Mouse (Mus musculus) lung, embryonic 15.5 days (tissue): ENCODE results near the gene Cdca4. TPM values are rescaled to one million over a fixed set of nuclear protein-coding genes. Genes with fewer than 3 reads are reported as not detected.
A peak's percentile ranks its signal among the peaks of the same experiment; 100 is the strongest.

Source experiments
- ATAC-seq: fragments of 200-750 bp; cut with Nextera tagmentation; 2 replicates; pipeline ENCODE4 v1.8.0; 2017; ENCODE audit warnings: moderate number of reproducible peaks, borderline replicate concordance; ENCODE audit not compliant: low FRiP score, low TSS enrichment; ENCODE audit errors: extremely low read depth
- H3K27ac ChIP-seq: fragments of 300-500 bp; sonication (generic); 2 replicates; pipeline ENCODE4 v1.5.1; 2015; ENCODE audit warnings: moderate library complexity, mild to moderate bottlenecking, inconsistent platforms
- H3K27me3 ChIP-seq: fragments of 300-500 bp; sonication (generic); 2 replicates; pipeline ENCODE4 v1.6.1; 2015; ENCODE audit warnings: inconsistent platforms
- H3K36me3 ChIP-seq: fragments of 300-500 bp; sonication (generic); 2 replicates; pipeline ENCODE4 v1.6.1; 2015; ENCODE audit warnings: inconsistent platforms
- H3K4me1 ChIP-seq: fragments of 300-500 bp; sonication (generic); 2 replicates; pipeline ENCODE4 v1.6.1; 2015; ENCODE audit warnings: inconsistent platforms
- H3K4me2 ChIP-seq: fragments of 300-500 bp; sonication (generic); 2 replicates; pipeline ENCODE4 v1.6.1; 2015; ENCODE audit warnings: inconsistent platforms, mild to moderate bottlenecking, moderate library complexity
- H3K4me3 ChIP-seq: fragments of 300-500 bp; sonication (generic); 2 replicates; pipeline ENCODE4 v1.5.1; 2015; ENCODE audit warnings: mild to moderate bottlenecking, inconsistent platforms
- H3K9ac ChIP-seq: fragments of 300-500 bp; sonication (generic); 2 replicates; pipeline ENCODE4 v1.6.1; 2015; ENCODE audit warnings: inconsistent platforms
- H3K9me3 ChIP-seq: fragments of 300-500 bp; sonication (generic); 2 replicates; pipeline ENCODE4 v1.6.1; 2016; ENCODE audit warnings: inconsistent platforms
- WGBS: fragments of 180-500 bp; shearing (Covaris S2); methylation state at CpG from one replicate; pipeline ENCODE4 v1.1.7; 2015; 5-methylcytosine and 5-hydroxymethylcytosine counted together
- polyA plus RNA-seq: library from polyadenylated mRNA; unstranded; fragments of >200 nt; fragmentation: Nextera tagmentation; extraction: Ambion mirVana; gene quantifications from 2 replicates; pipeline ENCODE4 v1.2.1, GENCODE M21; 2015

Cdca4 gene
- polyA plus RNA-seq, 1 experiment from 2014 or later, result 125 TPM

GRCm38 (mm10) chr12:112794356-112794816, 34.8 kb downstream of the Cdca4 start:
- Histone ChIP-seq H3K4me2 (peak overlapping the region; percentile 21), H3K4me3 (no peak overlapping the region), H3K36me3 (no peaks in the 10 kb centered on the region), H3K27me3 (peaks cover 12% of the 10 kb centered on the region), H3K9me3 (no peaks in the 10 kb centered on the region), H3K4me1 (peaks cover 54% of the 10 kb centered on the region), H3K9ac (no peak overlapping the region), H3K27ac (peak overlapping the region; percentile 44; the same call in 1 of the 2 replicates)
- no peak for ATAC-seq
- WGBS, result 12% methylated on average over 7 of the region's 7 CpGs

- Histone ChIP-seq H3K4me2 (peak overlapping the region; percentile 21; the same call in 1 of the 2 replicates), H3K27me3 (peaks cover 12% of the 10 kb centered on the region), H3K9me3 (no peaks in the 10 kb centered on the region), H3K36me3 (no peaks in the 10 kb centered on the region), H3K4me3 (no peak overlapping the region), H3K4me1 (peaks cover 48% of the 10 kb centered on the region), H3K27ac (no peak overlapping the region), H3K9ac (no peak overlapping the region)
- 54% methylated on average over 13 of the region's 13 CpGs for WGBS
- peak; percentile 44; the same call in 1 of the 2 replicates for ATAC-seq
Observed at GRCm38 (mm10) chr12:112793601-112794355, 35.4 kb downstream of the Cdca4 start.

- Histone ChIP-seq H3K9me3 (no peaks in the 10 kb centered on the region), H3K27ac (no peak overlapping the region), H3K9ac (no peak overlapping the region), H3K4me1 (peaks cover 24% of the 10 kb centered on the region), H3K27me3 (no peaks in the 10 kb centered on the region), H3K4me2 (no peak overlapping the region), H3K36me3 (no peaks in the 10 kb centered on the region), H3K4me3 (no peak overlapping the region)
- WGBS, result 59% methylated on average over 8 of the region's 8 CpGs
- ATAC-seq, result no peak
Observed at GRCm38 (mm10) chr12:112791026-112791425, 38.2 kb downstream of the Cdca4 start.

DNA sequence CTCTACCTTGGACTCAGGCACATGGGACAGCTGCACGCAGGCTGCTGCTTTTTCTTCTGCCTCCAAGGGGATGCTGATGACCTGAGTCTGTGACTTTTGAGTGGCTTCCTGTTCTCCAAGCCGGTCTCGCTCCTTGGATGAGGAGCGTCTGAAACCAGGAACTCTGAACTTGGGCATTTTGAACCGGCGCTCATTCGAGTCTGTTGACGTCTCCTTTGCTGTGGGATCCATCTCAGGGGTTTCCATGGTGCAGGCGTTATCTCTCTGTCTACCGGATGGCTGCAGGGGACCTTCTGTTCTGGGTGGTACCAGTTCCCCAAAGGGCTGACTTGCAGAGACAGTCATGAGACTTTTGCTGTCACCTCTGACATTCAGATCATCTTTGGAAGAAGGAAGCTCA, 54.7 kb downstream of the Cdca4 start:
- Histone ChIP-seq H3K27me3 (no peaks in the 10 kb centered on the region), H3K4me2 (no peak overlapping the region), H3K9ac (no peak overlapping the region), H3K4me3 (no peak overlapping the region), H3K4me1 (no peaks in the 10 kb centered on the region), H3K9me3 (no peaks in the 10 kb centered on the region), H3K27ac (no peak overlapping the region), H3K36me3 (no peaks in the 10 kb centered on the region)
- WGBS, result 89% methylated on average over 10 of the region's 10 CpGs
- no peak for ATAC-seq

DNA sequence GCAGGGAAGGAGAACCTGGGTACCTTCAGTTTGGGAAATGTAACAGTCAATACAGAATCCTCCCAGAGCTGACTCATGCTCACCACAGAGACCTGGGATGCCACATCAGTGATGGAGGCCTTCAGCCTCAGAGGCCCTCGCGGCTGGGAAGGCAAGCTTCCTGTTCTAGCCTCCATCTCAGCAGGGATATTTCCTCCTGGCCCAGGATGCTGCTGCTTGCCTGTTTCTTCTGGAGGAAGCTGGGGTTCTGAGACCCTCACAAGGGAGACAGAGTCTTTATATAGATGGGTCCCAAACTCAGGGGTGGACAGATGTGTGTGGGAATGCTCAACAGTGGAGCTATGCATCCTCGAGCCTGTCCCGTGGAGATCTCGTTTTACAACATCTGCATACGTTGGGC, 55.2 kb downstream of the Cdca4 start:
- H3K4me1 ChIP-seq, result no peaks in the 10 kb centered on the region
- 81% methylated on average over 6 of the region's 6 CpGs for WGBS
- no peak for ATAC-seq
- H3K4me3 ChIP-seq, result no peak overlapping the region
- no peak overlapping the region for H3K9ac ChIP-seq
- no peaks in the 10 kb centered on the region for H3K9me3 ChIP-seq
- H3K27me3 ChIP-seq, result no peaks in the 10 kb centered on the region
- no peak overlapping the region for H3K4me2 ChIP-seq
- H3K27ac ChIP-seq, result no peak overlapping the region
- no peaks in the 10 kb centered on the region for H3K36me3 ChIP-seq

DNA sequence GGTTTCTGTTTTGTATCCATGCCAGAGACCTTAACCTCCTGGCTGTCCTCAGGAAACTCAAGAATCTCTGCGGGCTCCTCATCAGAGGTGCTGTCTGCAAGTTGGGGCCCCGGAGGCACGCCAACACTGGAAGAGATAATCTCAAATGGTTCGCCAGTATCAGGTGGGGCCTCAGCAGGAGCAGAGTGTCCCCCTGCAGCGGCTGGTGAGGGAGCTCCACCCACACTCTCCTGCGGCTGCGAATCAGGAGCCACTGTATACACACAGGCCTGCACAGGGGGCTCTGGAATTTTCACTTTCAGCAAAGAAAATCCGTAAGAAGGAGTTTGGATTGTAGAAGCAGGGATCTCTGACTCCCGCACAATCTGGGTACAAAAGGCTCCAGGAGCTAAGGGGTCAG, 55.9 kb downstream of the Cdca4 start:
- no peak for ATAC-seq
- Histone ChIP-seq H3K4me1 (no peaks in the 10 kb centered on the region), H3K9ac (no peak overlapping the region), H3K4me3 (no peak overlapping the region), H3K9me3 (no peaks in the 10 kb centered on the region), H3K27ac (no peak overlapping the region), H3K27me3 (no peaks in the 10 kb centered on the region), H3K36me3 (no peaks in the 10 kb centered on the region), H3K4me2 (no peak overlapping the region)
- WGBS, result 21% methylated on average over 9 of the region's 9 CpGs

- Histone ChIP-seq H3K4me3 (no peak overlapping the region), H3K27ac (no peak overlapping the region), H3K4me2 (no peak overlapping the region), H3K4me1 (no peaks in the 10 kb centered on the region), H3K9me3 (no peaks in the 10 kb centered on the region), H3K27me3 (no peaks in the 10 kb centered on the region), H3K36me3 (no peaks in the 10 kb centered on the region), H3K9ac (no peak overlapping the region)
- no peak for ATAC-seq
- WGBS, result 88% methylated on average over 14 of the region's 14 CpGs
Observed at GRCm38 (mm10) chr12:112772306-112772705, 56.9 kb downstream of the Cdca4 start.

DNA sequence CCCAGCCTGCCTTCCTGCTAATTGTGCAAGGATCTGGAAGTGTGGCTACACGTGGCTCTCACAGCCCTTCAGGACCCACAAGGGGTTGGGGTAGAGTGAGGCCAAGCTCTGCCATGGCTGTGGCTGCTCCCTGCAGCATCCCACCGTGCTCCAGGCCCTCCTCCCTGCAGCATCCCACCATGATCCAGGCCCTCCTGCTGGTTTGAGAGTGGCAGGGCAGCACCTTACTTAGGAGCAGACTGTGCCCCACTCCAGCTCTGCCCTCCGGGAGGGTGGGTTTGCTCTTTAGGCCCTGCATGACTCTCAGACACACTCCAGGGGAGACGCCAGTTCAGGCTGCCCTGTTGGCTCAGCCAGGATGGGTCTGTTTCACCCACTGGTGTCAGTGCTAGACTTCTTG, 58.8 kb downstream of the Cdca4 start:
- H3K9ac ChIP-seq, result no peak overlapping the region
- no peak overlapping the region for H3K4me3 ChIP-seq
- H3K9me3 ChIP-seq, result no peaks in the 10 kb centered on the region
- 71% methylated on average over 4 of the region's 4 CpGs for WGBS
- no peaks in the 10 kb centered on the region for H3K36me3 ChIP-seq
- H3K27ac ChIP-seq, result no peak overlapping the region
- no peak for ATAC-seq
- H3K27me3 ChIP-seq, result no peaks in the 10 kb centered on the region
- no peak overlapping the region for H3K4me2 ChIP-seq
- H3K4me1 ChIP-seq, result no peaks in the 10 kb centered on the region

Other genes with a start within 250 kb of the Cdca4 start
- gene Inf2, start 240.6 kb downstream of the Cdca4 start, polyA plus RNA-seq, result 3.7 and 4.3 TPM in 2 replicates
- 8.3 and 9.3 TPM in 2 replicates for gene Adssl1, start 209.4 kb downstream of the Cdca4 start, polyA plus RNA-seq
- gene Siva1, start 184.7 kb downstream of the Cdca4 start, polyA plus RNA-seq, result 232 and 246 TPM in 2 replicates
- gene Akt1, start 154.5 kb downstream of the Cdca4 start, polyA plus RNA-seq, result 145 and 157 TPM in 2 replicates
- gene Zbtb42, start 150.6 kb downstream of the Cdca4 start, polyA plus RNA-seq, result 11.4 TPM in 2 replicates
- 18.6 and 20.8 TPM in 2 replicates for gene Cep170b, start 109.0 kb downstream of the Cdca4 start, polyA plus RNA-seq
- 12.7 and 17.9 TPM in 2 replicates for gene Pld4, start 68.8 kb downstream of the Cdca4 start, polyA plus RNA-seq
- gene Ahnak2, start 26.8 kb downstream of the Cdca4 start, polyA plus RNA-seq, result 0.72 and 0.98 TPM in 2 replicates
- gene Clba1, start 20.5 kb downstream of the Cdca4 start, polyA plus RNA-seq, result 6.9 and 7.4 TPM in 2 replicates
- 0.13 and 0.79 TPM in 2 replicates for gene Gpr132, start 38.8 kb upstream of the Cdca4 start, polyA plus RNA-seq
- 6.2 and 7.2 TPM in 2 replicates for gene Jag2, start 100.4 kb upstream of the Cdca4 start, polyA plus RNA-seq
- 103 and 120 TPM in 2 replicates for gene Nudt14, start 112.7 kb upstream of the Cdca4 start, polyA plus RNA-seq
- 25.7 and 28.1 TPM in 2 replicates for gene Btbd6, start 147.1 kb upstream of the Cdca4 start, polyA plus RNA-seq
- 56.1 and 63.3 TPM in 2 replicates for gene Brf1, start 171.3 kb upstream of the Cdca4 start, polyA plus RNA-seq
- gene Pacs2, start 185.1 kb upstream of the Cdca4 start, polyA plus RNA-seq, result 11.7 and 13.2 TPM in 2 replicates
- not detected in 2 replicates for gene Tex22, start 245.1 kb upstream of the Cdca4 start, polyA plus RNA-seq